Mouse (Mus musculus): ENCODE data around the gene Ticrr. TPM values are rescaled to one million over a fixed set of nuclear protein-coding genes. Genes with fewer than 3 reads are reported as not detected.

Ticrr gene
- polyA plus RNA-seq, 1 experiment: 5.0 TPM

GRCm38 (mm10) chr7:79732622-79733021 is 72.6 kb downstream of the Ticrr start, which contains the start of gene Plin1:
Gene Plin1 (minus strand): TSS chr7:79732903.
- Histone ChIP-seq H3K79me3 (ENCODE audit: low read depth) (no peaks in the 10 kb centered on the region), H3K4me3 (ENCODE audit: insufficient read depth, poor library complexity, severe bottlenecking) (no peak within 1 kb of the TSS), H3K79me2 (ENCODE audit: control insufficient read depth, insufficient read depth) (no peaks in the 10 kb centered on the region), H3K36me3 (ENCODE audit: control insufficient read depth, insufficient read depth) (no peaks in the 10 kb centered on the region), H3K27me3 (ENCODE audit: control insufficient read depth, insufficient read depth, insufficient read length) (peaks cover 9% of the 10 kb centered on the region), H3ac (ENCODE audit: control insufficient read depth, insufficient read length, low read depth) (no peak within 1 kb of the TSS)
- TF ChIP-seq MYOD1 (IDR thresholded peaks at IDR 0.05; ENCODE audit: control insufficient read depth, insufficient read length, low read depth) (no peak), USF1 (IDR thresholded peaks at IDR 0.05; ENCODE audit: low read depth) (no peak), CTCF (IDR thresholded peaks at IDR 0.05; ENCODE audit: control insufficient read depth, insufficient read depth, insufficient read length) (no peak), MAX (IDR thresholded peaks at IDR 0.05) (no peak)

GRCm38 (mm10) chr7:79734563-79734962 is 74.6 kb downstream of the Ticrr start:
- no peak for TF ChIP-seq CTCF (IDR thresholded peaks at IDR 0.05; ENCODE audit: control insufficient read depth, insufficient read depth, insufficient read length)
- no peak for TF ChIP-seq USF1 (IDR thresholded peaks at IDR 0.05; ENCODE audit: low read depth)
- TF ChIP-seq MYOD1 (IDR thresholded peaks at IDR 0.05; ENCODE audit: control insufficient read depth, insufficient read length, low read depth): no peak
- TF ChIP-seq FOSL1 (IDR thresholded peaks at IDR 0.05; ENCODE audit: insufficient read depth, low read length, poor library complexity, severe bottlenecking): no peak
- no peak for TF ChIP-seq MYOG (IDR thresholded peaks at IDR 0.05; ENCODE audit: control insufficient read depth, extremely low read depth, insufficient read length)
- no peak for TF ChIP-seq CEBPB (IDR thresholded peaks at IDR 0.05; ENCODE audit: low read depth)
- TF ChIP-seq MAX (IDR thresholded peaks at IDR 0.05): no peak
- no peaks in the 10 kb centered on the region for H3K79me3 ChIP-seq (ENCODE audit: low read depth)
- no peak overlapping the region for H3ac ChIP-seq (ENCODE audit: control insufficient read depth, insufficient read length, low read depth)
- H3K4me3 ChIP-seq (ENCODE audit: insufficient read depth, poor library complexity, severe bottlenecking): no peak overlapping the region
- peaks cover 9% of the 10 kb centered on the region for H3K27me3 ChIP-seq (ENCODE audit: control insufficient read depth, insufficient read depth, insufficient read length)
- H3K79me2 ChIP-seq (ENCODE audit: control insufficient read depth, insufficient read depth): no peaks in the 10 kb centered on the region
- H3K36me3 ChIP-seq (ENCODE audit: control insufficient read depth, insufficient read depth): no peaks in the 10 kb centered on the region

DNA sequence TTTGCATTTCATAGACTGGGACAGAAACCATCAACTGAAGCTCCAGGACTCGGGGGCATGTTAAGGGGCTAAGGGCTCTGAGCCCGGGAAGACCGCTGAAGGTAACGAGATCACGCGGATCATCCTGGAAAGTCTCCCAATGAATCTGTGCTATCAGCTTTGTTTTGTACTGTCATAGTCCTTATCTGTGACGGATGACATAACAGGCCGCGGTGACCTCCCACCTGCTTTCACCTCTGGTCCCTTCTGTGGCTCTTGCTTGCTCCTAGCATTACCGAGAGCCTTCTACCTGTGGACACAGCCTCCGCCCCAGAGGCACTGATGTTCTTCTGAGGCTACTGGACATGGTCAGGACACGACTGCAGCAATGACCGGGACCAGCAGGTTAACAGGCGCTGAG is 76.5 kb downstream of the Ticrr start:
- Histone ChIP-seq H3K79me3 (ENCODE audit: low read depth) (no peaks in the 10 kb centered on the region), H3K27me3 (ENCODE audit: control insufficient read depth, insufficient read depth, insufficient read length) (peaks cover 5% of the 10 kb centered on the region), H3K36me3 (ENCODE audit: control insufficient read depth, insufficient read depth) (no peaks in the 10 kb centered on the region), H3K79me2 (ENCODE audit: control insufficient read depth, insufficient read depth) (no peaks in the 10 kb centered on the region), H3K4me3 (ENCODE audit: insufficient read depth, poor library complexity, severe bottlenecking) (no peak overlapping the region), H3ac (ENCODE audit: control insufficient read depth, insufficient read length, low read depth) (no peak overlapping the region)
- no peak for TF ChIP-seq MAX (IDR thresholded peaks at IDR 0.05)
- TF ChIP-seq MYOG (IDR thresholded peaks at IDR 0.05; ENCODE audit: control insufficient read depth, extremely low read depth, insufficient read length): no peak
- no peak for TF ChIP-seq CEBPB (IDR thresholded peaks at IDR 0.05; ENCODE audit: low read depth)
- TF ChIP-seq FOSL1 (IDR thresholded peaks at IDR 0.05; ENCODE audit: insufficient read depth, low read length, poor library complexity, severe bottlenecking): no peak
- TF ChIP-seq CTCF (IDR thresholded peaks at IDR 0.05; ENCODE audit: control insufficient read depth, insufficient read depth, insufficient read length): no peak
- TF ChIP-seq MYOD1 (IDR thresholded peaks at IDR 0.05; ENCODE audit: control insufficient read depth, insufficient read length, low read depth): no peak
- TF ChIP-seq USF1 (IDR thresholded peaks at IDR 0.05; ENCODE audit: low read depth): no peak

GRCm38 (mm10) chr7:79738913-79739312 is 78.9 kb downstream of the Ticrr start:
- H3K4me3 ChIP-seq (ENCODE audit: insufficient read depth, poor library complexity, severe bottlenecking): no peak overlapping the region
- no peaks in the 10 kb centered on the region for H3K79me3 ChIP-seq (ENCODE audit: low read depth)
- no peaks in the 10 kb centered on the region for H3K79me2 ChIP-seq (ENCODE audit: control insufficient read depth, insufficient read depth)
- no peak for TF ChIP-seq MYOG (IDR thresholded peaks at IDR 0.05; ENCODE audit: control insufficient read depth, extremely low read depth, insufficient read length)
- no peak for TF ChIP-seq FOSL1 (IDR thresholded peaks at IDR 0.05; ENCODE audit: insufficient read depth, low read length, poor library complexity, severe bottlenecking)
- no peak for TF ChIP-seq CEBPB (IDR thresholded peaks at IDR 0.05; ENCODE audit: low read depth)
- no peak overlapping the region for H3ac ChIP-seq (ENCODE audit: control insufficient read depth, insufficient read length, low read depth)
- no peaks in the 10 kb centered on the region for H3K27me3 ChIP-seq (ENCODE audit: control insufficient read depth, insufficient read depth, insufficient read length)
- no peaks in the 10 kb centered on the region for H3K36me3 ChIP-seq (ENCODE audit: control insufficient read depth, insufficient read depth)

DNA sequence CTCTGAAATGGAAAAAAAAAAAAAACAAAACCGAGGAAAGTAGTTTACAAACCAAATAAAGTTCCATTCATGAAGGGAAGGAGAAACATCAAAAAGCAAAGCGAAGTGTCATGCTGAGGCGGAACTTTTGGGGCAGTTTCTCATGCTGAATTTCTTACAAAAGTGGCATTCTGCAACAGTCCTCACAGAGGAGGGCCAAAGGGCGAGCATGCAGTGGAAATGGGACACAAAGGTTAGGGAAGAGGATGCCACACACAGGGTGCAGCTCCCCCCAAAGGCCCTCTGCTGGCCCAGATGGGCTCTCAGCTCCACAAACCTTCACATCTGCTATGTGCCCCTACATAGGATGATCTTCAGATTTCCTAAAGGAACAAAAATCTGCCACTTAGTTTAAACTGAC is 80.3 kb downstream of the Ticrr start:
- no peaks in the 10 kb centered on the region for H3K27me3 ChIP-seq (ENCODE audit: control insufficient read depth, insufficient read depth, insufficient read length)
- no peaks in the 10 kb centered on the region for H3K79me3 ChIP-seq (ENCODE audit: low read depth)
- H3ac ChIP-seq (ENCODE audit: control insufficient read depth, insufficient read length, low read depth): no peak overlapping the region

GRCm38 (mm10) chr7:79742277-79742658 is 82.3 kb downstream of the Ticrr start:
- no peak overlapping the region for H3ac ChIP-seq (ENCODE audit: control insufficient read depth, insufficient read length, low read depth)
- H3K36me3 ChIP-seq (ENCODE audit: control insufficient read depth, insufficient read depth): no peaks in the 10 kb centered on the region
- TF ChIP-seq CEBPB (IDR thresholded peaks at IDR 0.05; ENCODE audit: low read depth) (no peak), CTCF (IDR thresholded peaks at IDR 0.05; ENCODE audit: control insufficient read depth, insufficient read depth, insufficient read length) (no peak), MYOD1 (IDR thresholded peaks at IDR 0.05; ENCODE audit: control insufficient read depth, insufficient read length, low read depth) (no peak), MAX (IDR thresholded peaks at IDR 0.05) (no peak), FOSL1 (IDR thresholded peaks at IDR 0.05; ENCODE audit: insufficient read depth, low read length, poor library complexity, severe bottlenecking) (no peak), MYOG (IDR thresholded peaks at IDR 0.05; ENCODE audit: control insufficient read depth, extremely low read depth, insufficient read length) (no peak), USF1 (IDR thresholded peaks at IDR 0.05; ENCODE audit: low read depth) (no peak)
- no peaks in the 10 kb centered on the region for H3K79me3 ChIP-seq (ENCODE audit: low read depth)
- no peaks in the 10 kb centered on the region for H3K79me2 ChIP-seq (ENCODE audit: control insufficient read depth, insufficient read depth)
- no peaks in the 10 kb centered on the region for H3K27me3 ChIP-seq (ENCODE audit: control insufficient read depth, insufficient read depth, insufficient read length)
- H3K4me3 ChIP-seq (ENCODE audit: insufficient read depth, poor library complexity, severe bottlenecking): peak overlapping the region; percentile 45

More for the DNA sequence above, 80.3 kb downstream of the Ticrr start:
- H3K79me2 ChIP-seq (ENCODE audit: control insufficient read depth, insufficient read depth): no peaks in the 10 kb centered on the region
- no peak for TF ChIP-seq MAX (IDR thresholded peaks at IDR 0.05)
- no peak for TF ChIP-seq CEBPB (IDR thresholded peaks at IDR 0.05; ENCODE audit: low read depth)
- no peak for TF ChIP-seq MYOD1 (IDR thresholded peaks at IDR 0.05; ENCODE audit: control insufficient read depth, insufficient read length, low read depth)
- TF ChIP-seq FOSL1 (IDR thresholded peaks at IDR 0.05; ENCODE audit: insufficient read depth, low read length, poor library complexity, severe bottlenecking): no peak
- TF ChIP-seq USF1 (IDR thresholded peaks at IDR 0.05; ENCODE audit: low read depth): no peak
- TF ChIP-seq MYOG (IDR thresholded peaks at IDR 0.05; ENCODE audit: control insufficient read depth, extremely low read depth, insufficient read length): no peak
- no peak for TF ChIP-seq CTCF (IDR thresholded peaks at IDR 0.05; ENCODE audit: control insufficient read depth, insufficient read depth, insufficient read length)
- H3K36me3 ChIP-seq (ENCODE audit: control insufficient read depth, insufficient read depth): no peaks in the 10 kb centered on the region
- no peak overlapping the region for H3K4me3 ChIP-seq (ENCODE audit: insufficient read depth, poor library complexity, severe bottlenecking)

All from C2C12 (cell line).